Mouse (Mus musculus) MEL (cell line): Measurements from ENCODE around the gene H60c.

Experiments used
- CTCF ChIP-seq, 3 experiments: IDR thresholded peaks in 2 of 3; conservative IDR thresholded peaks in 1 of 3; 2 replicates each; pipeline ENCODE4 v1.5.1; 2011 to 2012; ENCODE audit warnings: low read length in 3 of 3, low read depth in 2 of 3, mild to moderate bottlenecking in 2 of 3, improper control_type of control experiment in 1 of 3, inconsistent platforms in 1 of 3, mixed read lengths in 1 of 3, moderate library complexity in 1 of 3; ENCODE audit not compliant: control insufficient read depth in 1 of 3, insufficient read depth in 1 of 3, poor library complexity in 1 of 3, severe bottlenecking in 1 of 3
- EP300 ChIP-seq, 2 experiments: IDR thresholded peaks; 2 replicates each; pipeline ENCODE4 v1.6.1; 2011; ENCODE audit warnings: improper control_type of control experiment in 2 of 2, low read length in 2 of 2, low read depth in 1 of 2, mild to moderate bottlenecking in 1 of 2
- GABPA ChIP-seq: IDR thresholded peaks from 2 replicates; pipeline ENCODE4 v1.6.1; 2012; ENCODE audit warnings: low read depth, mild to moderate bottlenecking, inconsistent platforms, low read length, improper control_type of control experiment, moderate library complexity
- GATA1 ChIP-seq: IDR thresholded peaks from 2 replicates; pipeline ENCODE4 v1.6.1; 2011; ENCODE audit warnings: low read depth, low read length, improper control_type of control experiment
- JUND ChIP-seq: IDR thresholded peaks from 2 replicates; pipeline ENCODE4 v1.6.1; 2011; ENCODE audit warnings: low read depth, mild to moderate bottlenecking, improper control_type of control experiment, low read length
- KAT2A ChIP-seq: conservative IDR thresholded peaks from 2 replicates; pipeline ENCODE4 v1.6.1; 2012; ENCODE audit warnings: low read depth, low read length, improper control_type of control experiment, inconsistent platforms
- MEF2A ChIP-seq: IDR thresholded peaks from 2 replicates; pipeline ENCODE4 v1.6.1; 2014; ENCODE audit warnings: low read depth, mild to moderate bottlenecking, inconsistent platforms, low read length, improper control_type of control experiment; ENCODE audit not compliant: poor library complexity, insufficient replicate concordance, severe bottlenecking; ENCODE audit errors: extremely low read depth
- MXI1 ChIP-seq: IDR thresholded peaks from 2 replicates; pipeline ENCODE4 v1.6.1; 2011; ENCODE audit warnings: mild to moderate bottlenecking, low read depth, low read length, improper control_type of control experiment
- MYB ChIP-seq: IDR thresholded peaks from 2 replicates; pipeline ENCODE4 v1.6.1; 2011; ENCODE audit warnings: mild to moderate bottlenecking, low read depth, low read length, improper control_type of control experiment
- POLR2A ChIP-seq, 2 experiments: IDR thresholded peaks; 2 replicates each; pipeline ENCODE4 v1.6.1; 2011 to 2012; ENCODE audit warnings: low read length in 2 of 2, mild to moderate bottlenecking in 2 of 2, control low read depth in 1 of 2, improper control_type of control experiment in 1 of 2, low read depth in 1 of 2, moderate library complexity in 1 of 2; ENCODE audit not compliant: control insufficient read depth in 1 of 2, insufficient read depth in 1 of 2, poor library complexity in 1 of 2
- POLR2AphosphoS2 ChIP-seq: IDR thresholded peaks from 2 replicates; pipeline ENCODE4 v1.6.1; 2011; ENCODE audit warnings: low read length, improper control_type of control experiment
- RAD21 ChIP-seq: IDR thresholded peaks from 2 replicates; pipeline ENCODE4 v1.6.1; 2011; ENCODE audit warnings: mild to moderate bottlenecking, low read depth, low read length, improper control_type of control experiment
- TCF12 ChIP-seq: IDR thresholded peaks from 2 replicates; pipeline ENCODE4 v1.6.1; 2014; ENCODE audit warnings: low read depth, mild to moderate bottlenecking, inconsistent platforms, low read length, improper control_type of control experiment, moderate library complexity
- USF1 ChIP-seq: IDR thresholded peaks from 2 replicates; pipeline ENCODE4 v1.6.1; 2014; ENCODE audit warnings: low read depth, mild to moderate bottlenecking, inconsistent platforms, low read length, improper control_type of control experiment, moderate library complexity

- TF ChIP-seq EP300 (IDR thresholded peaks at IDR 0.05; ENCODE audit: low read depth in 1 of 2, low read length in 2 of 2) (peak in 1 of 2 experiments; percentile 20; a peak in 1 of 4 replicates), TCF12 (no peak), JUND (no peak), POLR2AphosphoS2 (no peak), USF1 (no peak), MYB (no peak), KAT2A (no peak), POLR2A (IDR thresholded peaks at IDR 0.05; ENCODE audit: control insufficient read depth in 1 of 2, insufficient read depth in 1 of 2, low read depth in 1 of 2, low read length in 2 of 2, poor library complexity in 1 of 2) (no peak), GATA1 (0 out of 2 replicates have a peak, but pooled peaks have one; percentile 13), RAD21 (no peak), CTCF (IDR thresholded peaks at IDR 0.05 in 2 of 3, conservative IDR thresholded peaks at IDR 0.05 in 1 of 3; ENCODE audit: control insufficient read depth in 1 of 3, insufficient read depth in 1 of 3, low read depth in 2 of 3, low read length in 3 of 3, poor library complexity in 1 of 3, severe bottlenecking in 1 of 3) (no peak), GABPA (no peak), MXI1 (no peak), MEF2A (no peak)
Measured at GRCm38 (mm10) chr10:3236638-3237270, 30.8 kb downstream of the H60c start.
